Mouse (Mus musculus) embryonic fibroblast, embryonic 13.5 days (primary cell): ENCODE results near the gene Kars. TPM values are rescaled to one million over a fixed set of nuclear protein-coding genes. Genes with fewer than 3 reads are reported as not detected.

Experiments
- H3K27ac ChIP-seq: 2 replicates; pipeline ENCODE4 v1.5.1; 2012; ENCODE audit warnings: low read length, control low read depth, inconsistent platforms; ENCODE audit not compliant: insufficient read depth
- H3K4me1 ChIP-seq: 2 replicates; pipeline ENCODE4 v1.6.1; 2011; ENCODE audit warnings: low read length; ENCODE audit not compliant: control insufficient read depth, insufficient read depth
- H3K4me3 ChIP-seq: 2 replicates; pipeline ENCODE4 v1.5.1; 2011; ENCODE audit warnings: mild to moderate bottlenecking, control low read depth, low read length; ENCODE audit not compliant: insufficient read depth
- CTCF ChIP-seq: IDR thresholded peaks from 2 replicates; pipeline ENCODE4 v1.5.1; 2011; ENCODE audit warnings: mild to moderate bottlenecking, control low read depth, low read length, moderate library complexity, borderline replicate concordance; ENCODE audit not compliant: insufficient read depth
- POLR2A ChIP-seq: IDR thresholded peaks from 2 replicates; pipeline ENCODE4 v1.6.1; 2011; ENCODE audit warnings: low read depth, mild to moderate bottlenecking, control low read depth, low read length, moderate library complexity
- polyA plus RNA-seq: library from polyadenylated mRNA; stranded (reverse); fragments of >200 nt; gene quantifications from 2 replicates; pipeline ENCODE4 v1.2.4, GENCODE M21; 2011; ENCODE audit warnings: low read depth; ENCODE audit not compliant: missing spikeins, insufficient read length

The Kars gene
- polyA plus RNA-seq, 1 experiment = 154 TPM

DNA sequence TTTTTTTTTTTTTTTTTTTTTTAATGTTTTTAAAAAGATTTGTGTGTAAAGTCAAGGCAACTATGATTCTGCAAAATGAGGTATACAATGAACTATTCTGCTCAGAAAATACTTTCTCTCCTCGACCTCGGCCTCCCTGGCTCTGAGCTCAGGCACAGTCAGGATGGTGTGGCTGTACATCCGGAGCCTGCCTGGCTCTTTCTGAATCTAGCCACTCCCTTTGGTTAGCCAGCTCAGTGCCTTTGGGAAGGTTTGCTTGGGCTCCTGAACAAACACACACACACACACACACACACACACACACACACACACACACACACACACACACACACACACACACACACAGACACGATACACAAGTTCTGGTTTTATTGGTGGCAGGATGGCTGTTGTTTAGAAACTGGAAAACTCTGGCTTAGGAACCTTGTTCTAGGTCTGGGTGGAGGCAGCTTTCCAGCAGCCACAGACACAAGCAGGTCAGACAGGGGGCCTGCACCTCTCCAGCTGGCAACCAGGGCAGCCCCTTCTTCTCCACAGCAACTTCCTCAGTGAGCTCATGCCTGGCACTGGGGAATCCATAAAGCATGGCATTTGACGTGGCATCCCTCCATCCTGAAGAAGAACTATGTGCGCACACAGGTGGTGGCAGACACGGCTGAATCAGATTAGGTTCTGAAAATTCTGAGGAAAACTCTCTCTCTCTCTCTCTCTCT is 46.1 kb downstream of the Kars start:
- H3K27ac ChIP-seq = peak overlapping the region; percentile 52
- TF ChIP-seq POLR2A (0 out of 2 replicates have a peak, but pooled peaks have one; percentile 28), CTCF (no peak)

DNA sequence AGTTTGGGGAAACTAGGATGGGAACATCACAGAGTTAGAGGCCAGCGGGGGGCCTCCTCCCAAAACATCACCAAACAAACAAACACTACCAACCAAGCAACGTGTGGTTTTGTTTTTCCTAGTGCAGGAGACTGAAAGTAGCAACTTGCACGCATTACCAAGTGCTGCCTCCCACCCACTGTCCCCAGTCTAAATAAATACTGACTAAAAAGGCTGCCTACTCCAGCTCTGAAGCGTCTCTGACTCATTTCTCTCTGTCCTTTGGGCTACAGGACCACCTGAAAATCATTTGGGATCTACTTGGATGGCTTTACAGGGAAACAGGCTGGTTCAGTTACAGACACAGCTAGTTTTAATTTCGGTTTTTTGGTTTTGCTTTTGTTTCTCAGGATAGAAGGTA is 46.8 kb downstream of the Kars start:
- TF ChIP-seq POLR2A (no peak), CTCF (no peak)
- peak overlapping the region; percentile 52 for H3K27ac ChIP-seq
- H3K4me3 ChIP-seq = no peak overlapping the region
- peaks cover 4% of the 10 kb centered on the region; the same call in 1 of the 2 replicates for H3K4me1 ChIP-seq

More for the DNA sequence above, 46.1 kb downstream of the Kars start:
- Histone ChIP-seq H3K4me1 (peaks cover 4% of the 10 kb centered on the region; the same call in 1 of the 2 replicates), H3K4me3 (no peak overlapping the region)

DNA sequence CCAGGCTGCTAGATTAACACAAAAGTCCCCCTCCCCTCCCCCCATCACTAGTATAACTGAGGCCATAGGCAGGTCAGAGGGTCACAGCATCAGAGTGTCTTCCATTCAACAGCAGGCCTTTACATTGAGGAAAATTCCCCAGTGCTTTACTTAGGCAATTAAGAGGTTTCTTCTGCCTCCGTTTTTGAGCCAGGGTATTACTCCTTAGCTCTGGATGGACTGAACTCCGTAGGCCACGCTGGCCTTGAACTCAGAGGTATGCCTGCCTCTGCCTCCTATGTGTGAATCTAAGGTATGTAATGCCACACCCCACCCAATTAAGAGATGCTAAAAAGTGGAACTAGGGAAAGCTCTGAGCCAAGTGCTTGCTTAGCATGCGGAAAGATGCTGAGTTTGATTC is 47.6 kb downstream of the Kars start:
- Histone ChIP-seq H3K27ac (no peak overlapping the region), H3K4me1 (peaks cover 4% of the 10 kb centered on the region; the same call in 1 of the 2 replicates), H3K4me3 (no peak overlapping the region)
- TF ChIP-seq CTCF (no peak), POLR2A (no peak)

DNA sequence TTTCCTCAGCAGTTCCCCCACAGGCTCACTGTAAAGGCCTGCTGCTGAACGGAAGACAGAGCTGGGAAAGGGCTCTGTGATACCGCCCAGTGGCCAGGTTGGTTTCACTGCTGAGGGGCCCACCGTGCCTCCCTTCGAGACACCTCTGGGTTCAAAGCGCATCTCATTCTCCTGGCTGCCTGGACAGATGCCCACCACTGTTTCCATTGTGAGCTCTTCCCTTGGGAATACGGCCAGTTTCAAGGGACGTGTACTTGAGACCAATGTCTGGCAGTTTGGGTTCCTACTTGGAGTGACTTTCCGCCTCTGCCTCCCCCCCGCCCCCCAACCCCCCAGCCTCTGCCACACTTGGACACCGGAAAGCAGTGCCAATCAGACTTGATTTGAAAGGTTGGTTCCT is 48.0 kb downstream of the Kars start:
- Histone ChIP-seq H3K4me3 (no peak overlapping the region), H3K4me1 (peaks cover 4% of the 10 kb centered on the region; the same call in 1 of the 2 replicates), H3K27ac (no peak overlapping the region)
- TF ChIP-seq CTCF = no peak
- no peak for TF ChIP-seq POLR2A

DNA sequence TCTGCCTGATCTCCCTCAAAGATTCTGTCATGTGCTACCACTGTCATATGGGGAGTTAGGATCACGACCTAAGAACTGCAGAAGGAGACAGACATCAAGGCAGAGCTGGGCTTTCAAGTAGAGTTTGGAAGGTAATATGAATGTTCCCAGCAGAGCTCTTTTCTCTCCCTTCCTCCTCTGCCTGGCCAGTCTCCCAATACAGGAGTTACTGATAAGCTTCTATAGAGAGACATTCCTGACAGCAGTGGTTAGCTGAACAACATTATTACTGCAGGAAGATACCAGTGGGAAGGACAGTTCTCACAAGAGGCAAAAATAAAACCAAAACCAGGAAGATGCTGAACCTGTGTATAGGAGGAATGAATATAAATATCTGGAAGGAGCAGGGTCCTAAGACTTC is 48.5 kb downstream of the Kars start:
- peaks cover 4% of the 10 kb centered on the region; the same call in 1 of the 2 replicates for H3K4me1 ChIP-seq
- H3K27ac ChIP-seq = no peak overlapping the region
- no peak for TF ChIP-seq CTCF
- no peak for TF ChIP-seq POLR2A
- no peak overlapping the region for H3K4me3 ChIP-seq

DNA sequence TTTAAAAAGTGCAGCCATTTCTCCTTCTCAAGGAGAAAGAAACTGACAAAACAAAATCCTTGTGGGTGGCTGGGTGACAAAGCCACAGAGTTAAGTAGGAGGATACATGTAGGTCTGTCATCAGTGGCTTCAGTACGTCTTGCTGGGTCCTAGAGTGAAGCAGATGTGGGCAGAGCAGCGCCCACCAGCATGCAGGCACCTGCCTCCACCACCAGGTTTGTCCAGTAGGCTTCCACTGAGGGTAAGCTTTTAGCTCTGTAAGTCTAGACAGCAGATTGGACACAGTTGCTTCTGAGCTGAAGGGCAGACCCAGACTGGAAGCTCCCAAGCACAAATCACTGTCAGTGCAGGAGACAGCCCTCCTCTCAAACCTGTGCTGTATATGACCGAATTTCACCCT is 49.8 kb downstream of the Kars start:
- H3K4me1 ChIP-seq = peaks cover 4% of the 10 kb centered on the region; the same call in 1 of the 2 replicates
- no peak overlapping the region for H3K4me3 ChIP-seq
- TF ChIP-seq POLR2A (no peak), CTCF (no peak)
- no peak overlapping the region for H3K27ac ChIP-seq

DNA sequence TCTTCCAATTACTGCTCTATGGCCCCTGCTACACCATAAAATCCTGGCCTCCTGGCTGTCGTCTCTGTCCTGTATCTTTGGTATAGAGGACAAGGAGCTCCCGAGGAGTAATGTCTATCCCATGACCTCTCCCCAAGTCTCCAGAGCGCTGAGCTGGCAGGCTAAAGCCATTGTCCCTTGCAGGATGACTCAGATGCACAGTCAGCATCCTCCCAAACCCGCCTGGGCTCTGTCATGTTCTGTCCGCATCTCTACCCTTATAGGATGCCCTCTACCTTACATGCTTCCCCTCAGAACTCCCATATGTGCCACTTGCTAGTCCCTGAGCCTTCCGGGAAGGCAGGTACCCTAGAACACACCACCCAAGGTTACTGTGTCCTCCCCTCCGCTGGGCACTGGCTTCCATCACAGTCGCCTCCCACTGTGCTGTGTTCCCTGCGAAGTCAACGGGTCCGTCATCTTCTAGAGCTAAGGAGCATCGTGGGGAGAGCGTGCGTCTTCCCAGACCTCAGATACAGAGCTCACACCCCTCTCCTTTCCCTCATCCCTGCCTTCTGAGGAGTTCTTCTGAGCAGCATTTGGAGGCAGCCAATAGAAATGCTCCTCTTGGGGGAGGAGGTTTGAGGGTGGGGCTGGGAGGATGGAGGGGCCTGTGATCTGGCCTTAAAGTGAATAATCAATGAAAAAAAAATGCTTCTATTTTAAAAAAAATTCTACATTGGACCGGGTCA is 50.4 kb downstream of the Kars start:
- no peak overlapping the region for H3K4me3 ChIP-seq
- TF ChIP-seq POLR2A (no peak), CTCF (no peak)
- H3K27ac ChIP-seq = no peak overlapping the region
- peaks cover 4% of the 10 kb centered on the region; the same call in 1 of the 2 replicates for H3K4me1 ChIP-seq

DNA sequence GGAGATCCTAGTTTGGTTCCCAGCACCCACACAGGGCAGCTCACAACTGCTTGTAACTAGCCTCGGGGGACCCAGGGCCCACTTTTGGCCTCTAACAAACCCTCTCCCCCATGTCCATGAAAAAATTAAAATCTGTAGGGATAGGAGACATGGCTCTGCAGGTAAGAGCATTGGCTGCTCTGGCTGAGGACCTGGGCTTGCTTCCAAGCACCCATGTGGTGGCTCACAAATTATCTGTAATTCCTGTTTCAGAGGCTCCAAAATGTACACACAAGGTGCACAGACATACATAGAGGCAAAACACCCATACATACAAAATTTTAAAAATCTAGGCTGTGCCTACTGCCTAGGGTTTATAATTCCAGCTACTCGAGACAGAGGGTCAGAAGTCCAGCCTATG is 53.9 kb downstream of the Kars start:
- Histone ChIP-seq H3K27ac (no peak overlapping the region), H3K4me1 (no peaks in the 10 kb centered on the region), H3K4me3 (no peak overlapping the region)
- TF ChIP-seq POLR2A (no peak), CTCF (no peak)

DNA sequence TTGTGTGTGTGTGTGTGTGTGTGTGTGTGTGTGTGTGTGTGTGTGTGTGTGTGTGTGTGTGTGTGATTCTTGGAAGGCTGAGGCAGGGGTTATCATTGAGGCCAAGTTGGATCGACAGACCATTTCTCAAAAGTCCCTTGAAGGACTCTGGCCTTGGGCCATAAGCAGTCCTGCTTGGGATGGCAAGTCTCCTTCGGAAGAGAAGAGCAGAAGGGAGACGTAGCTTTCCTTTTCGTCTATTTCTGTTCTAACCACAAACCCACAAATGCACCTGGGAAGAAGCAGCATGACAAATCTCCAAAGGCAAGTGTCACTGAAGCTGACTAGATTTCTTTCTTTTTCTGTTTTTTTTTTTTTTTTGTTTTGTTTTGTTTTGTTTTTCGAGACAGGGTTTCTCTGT is 55.2 kb downstream of the Kars start:
- no peak overlapping the region for H3K4me3 ChIP-seq
- no peaks in the 10 kb centered on the region for H3K4me1 ChIP-seq
- no peak overlapping the region for H3K27ac ChIP-seq
- TF ChIP-seq POLR2A (no peak), CTCF (no peak)

DNA sequence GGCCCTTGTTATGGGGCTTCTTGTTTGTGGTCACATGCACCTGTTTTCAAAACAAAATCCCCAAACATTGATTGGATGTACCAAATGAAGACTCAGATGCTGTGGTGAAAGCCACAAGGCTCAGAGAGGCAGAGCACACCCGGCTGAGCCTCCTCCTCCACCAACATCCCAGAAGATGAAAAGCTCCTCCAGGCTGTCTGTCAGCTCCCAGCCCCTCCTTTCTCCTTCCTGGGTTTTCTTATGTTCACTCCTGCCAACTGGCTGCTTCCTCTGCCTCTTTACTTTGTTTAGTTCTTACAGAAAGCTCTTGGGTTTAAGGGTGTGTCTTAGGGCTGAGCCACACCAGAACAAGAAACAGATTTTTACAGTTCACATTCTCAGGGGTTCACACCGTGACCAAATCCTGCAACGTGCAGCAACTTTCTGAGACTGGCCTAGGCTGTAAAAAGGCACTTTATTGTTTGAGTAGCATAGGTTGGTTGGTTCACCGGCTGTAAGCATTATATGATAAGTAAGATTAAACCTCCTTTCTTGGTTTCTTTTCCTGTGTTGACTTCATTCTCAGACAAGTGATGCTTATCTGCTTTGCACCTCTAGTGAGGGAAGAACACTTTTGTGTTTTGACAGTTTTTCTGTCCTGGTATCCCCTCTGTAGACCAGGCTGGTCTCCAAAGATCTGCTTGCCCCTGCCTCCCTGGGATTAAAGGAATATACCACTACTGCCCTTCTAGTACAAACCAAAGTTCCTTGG is 56.1 kb downstream of the Kars start:
- no peak overlapping the region for H3K4me3 ChIP-seq
- H3K27ac ChIP-seq = no peak overlapping the region
- TF ChIP-seq POLR2A (no peak), CTCF (no peak)
- no peaks in the 10 kb centered on the region for H3K4me1 ChIP-seq
